Mouse (Mus musculus): ENCODE results near the gene Mcmbp.

DNA sequence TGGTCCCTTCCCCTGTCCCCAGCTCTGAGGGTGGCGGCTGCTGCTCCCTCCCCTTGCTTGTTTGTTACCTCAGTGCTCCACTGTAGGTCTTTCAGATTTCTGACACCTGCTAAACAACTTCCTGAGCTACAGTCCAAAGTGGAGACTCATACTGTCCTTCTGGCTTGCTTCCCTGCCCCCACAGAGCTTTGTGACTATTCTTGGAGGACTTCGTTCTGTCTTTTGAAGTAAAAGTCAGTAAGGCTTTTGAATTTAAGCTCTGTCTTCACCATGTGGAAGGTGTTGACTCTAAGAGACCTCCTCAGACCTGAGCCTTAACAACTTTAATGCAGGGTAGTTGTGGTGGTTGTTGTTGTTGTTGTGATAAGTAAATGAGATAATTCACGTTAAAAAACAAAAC, 61.7 kb downstream of the Mcmbp start:
- TF ChIP-seq GATA1 (IDR thresholded peaks at IDR 0.05; ENCODE audit: borderline replicate concordance, low read length), result no peak
- TF ChIP-seq FLI1 (IDR thresholded peaks at IDR 0.05; ENCODE audit: low read length), result no peak
